Mouse (Mus musculus): ENCODE data around the gene Cdc34b. TPM values are rescaled to one million over a fixed set of nuclear protein-coding genes. Genes with fewer than 3 reads are reported as not detected.
"Not testable (repeated sequence)": the region's sequence is repeated elsewhere in the genome, so short reads cannot be mapped to it uniquely, and the experiment has no call there.

Cdc34b gene
- 2.2 TPM for polyA plus RNA-seq (2021)

GRCm38 (mm10) chr11:94741732-94742272 is at the start of gene Cdc34b:
Gene Cdc34b (plus strand): TSS chr11:94741782.
- TF ChIP-seq CTCF (IDR thresholded peaks at IDR 0.05), result no peak
- peaks cover 35% of the 10 kb centered on the region for H3K27me3 ChIP-seq
- in situ Hi-C loops (cut with MboI; ENCODE audit: low pct_unique_long_range_greater_than_20kb), result no loop called here
- ChIA-PET POLR2A (interaction anchor here (0.6 kb wide), 1 partner anchor 14 kb away, joined by 3 read pairs; no protein-coding TSS in a partner anchor), CTCF (interaction anchor here (0.6 kb wide), 1 partner anchor 11 kb away, joined by 4 read pairs; no protein-coding TSS in a partner anchor)
- ATAC-seq (no peak), DNase-seq (ENCODE audit: low read depth, low spot score) (no peak)

- POLR2A ChIA-PET; ATAC-seq; in situ Hi-C loops (cut with MboI; ENCODE audit: low pct_unique_long_range_greater_than_20kb); DNase-seq (ENCODE audit: low read depth, low spot score): not testable (repeated sequence)
- peaks cover 10% of the 10 kb centered on the region for H3K27me3 ChIP-seq
- CTCF ChIA-PET, result interaction anchor here (1.4 kb wide), 1 partner anchor 10 kb away, joined by 3 read pairs; no protein-coding TSS in a partner anchor
Observed at GRCm38 (mm10) chr11:94692502-94692901, 49.1 kb upstream of the Cdc34b start.

GRCm38 (mm10) chr11:94695508-94695907 is 46.1 kb upstream of the Cdc34b start:
- ChIA-PET CTCF (no interaction called here), POLR2A (no interaction called here)
- in situ Hi-C loops (cut with MboI; ENCODE audit: low pct_unique_long_range_greater_than_20kb), result no loop called here
- H3K27me3 ChIP-seq, result peaks cover 10% of the 10 kb centered on the region
- ATAC-seq (no peak), DNase-seq (ENCODE audit: low read depth, low spot score) (no peak)
- TF ChIP-seq CTCF (IDR thresholded peaks at IDR 0.05), result no peak

- ATAC-seq (no peak), DNase-seq (ENCODE audit: low read depth, low spot score) (no peak)
- in situ Hi-C loops (cut with MboI; ENCODE audit: low pct_unique_long_range_greater_than_20kb), result no loop called here
- H3K27me3 ChIP-seq, result peaks cover 10% of the 10 kb centered on the region
- ChIA-PET POLR2A (no interaction called here), CTCF (no interaction called here)
- no peak for TF ChIP-seq CTCF (IDR thresholded peaks at IDR 0.05)
Observed at GRCm38 (mm10) chr11:94697140-94697539, 44.4 kb upstream of the Cdc34b start.

- no peak for TF ChIP-seq CTCF (IDR thresholded peaks at IDR 0.05)
- no peak for ATAC-seq
- in situ Hi-C loops (cut with MboI; ENCODE audit: low pct_unique_long_range_greater_than_20kb), result no loop called here
Observed at GRCm38 (mm10) chr11:94697703-94698464, 43.7 kb upstream of the Cdc34b start.

GRCm38 (mm10) chr11:94699399-94699798 is 42.2 kb upstream of the Cdc34b start:
- CTCF ChIA-PET, result no interaction called here
- DNase-seq (ENCODE audit: low read depth, low spot score) (no peak), ATAC-seq (no peak)
- in situ Hi-C loops (cut with MboI; ENCODE audit: low pct_unique_long_range_greater_than_20kb), result no loop called here
- peaks cover 10% of the 10 kb centered on the region for H3K27me3 ChIP-seq
- no peak for TF ChIP-seq CTCF (IDR thresholded peaks at IDR 0.05)
- POLR2A ChIA-PET, result no interaction called here

More at GRCm38 (mm10) chr11:94697703-94698464, 43.7 kb upstream of the Cdc34b start:
- DNase-seq (ENCODE audit: low read depth, low spot score), result no peak
- peaks cover 10% of the 10 kb centered on the region for H3K27me3 ChIP-seq
- ChIA-PET CTCF (no interaction called here), POLR2A (no interaction called here)

- no peak for TF ChIP-seq CTCF (IDR thresholded peaks at IDR 0.05)
- ChIA-PET CTCF (no interaction called here), POLR2A (interaction anchor here (0.6 to 0.7 kb wide), 2 partner anchors 227 to 288 kb away, joined by 3 to 7 read pairs; no protein-coding TSS in a partner anchor)
- H3K27me3 ChIP-seq, result peaks cover 5% of the 10 kb centered on the region
- DNase-seq (ENCODE audit: low read depth, low spot score), result no peak
- ATAC-seq, result no peak
- in situ Hi-C loops (cut with MboI; ENCODE audit: low pct_unique_long_range_greater_than_20kb), result no loop called here
Observed at GRCm38 (mm10) chr11:94701401-94702215, 40.0 kb upstream of the Cdc34b start.

GRCm38 (mm10) chr11:94702216-94702610 is 39.4 kb upstream of the Cdc34b start:
- in situ Hi-C loops (cut with MboI; ENCODE audit: low pct_unique_long_range_greater_than_20kb), result no loop called here
- no peak for TF ChIP-seq CTCF (IDR thresholded peaks at IDR 0.05)
- ChIA-PET CTCF (no interaction called here), POLR2A (interaction anchor here (0.7 kb wide), 1 partner anchor 288 kb away, joined by 7 read pairs; no protein-coding TSS in a partner anchor)
- H3K27me3 ChIP-seq, result peaks cover 4% of the 10 kb centered on the region
- ATAC-seq (no peak), DNase-seq (ENCODE audit: low read depth, low spot score) (no peak)

- POLR2A ChIA-PET, result no interaction called here
- H3K27me3 ChIP-seq, result no peaks in the 10 kb centered on the region
- ATAC-seq (no peak), DNase-seq (ENCODE audit: low read depth, low spot score) (no peak)
- in situ Hi-C loops (cut with MboI; ENCODE audit: low pct_unique_long_range_greater_than_20kb), result no loop called here
- CTCF ChIA-PET, result no interaction called here
- no peak for TF ChIP-seq CTCF (IDR thresholded peaks at IDR 0.05)
Observed at GRCm38 (mm10) chr11:94704020-94704419, 37.6 kb upstream of the Cdc34b start.

- ChIA-PET CTCF (interaction anchor here (1.7 kb wide), 1 partner anchor 17 kb away, joined by 4 read pairs; no protein-coding TSS in a partner anchor), POLR2A (no interaction called here)
- TF ChIP-seq CTCF (IDR thresholded peaks at IDR 0.05), result no peak
- in situ Hi-C loops (cut with MboI; ENCODE audit: low pct_unique_long_range_greater_than_20kb), result no loop called here
- H3K27me3 ChIP-seq, result no peaks in the 10 kb centered on the region
- DNase-seq (ENCODE audit: low read depth, low spot score) (no peak), ATAC-seq (no peak)
Observed at GRCm38 (mm10) chr11:94704472-94704871, 37.1 kb upstream of the Cdc34b start, which contains the start of gene Gm11541. Gene Gm11541 (minus strand): TSS chr11:94704499.

Data from Patski (cell line).